Mouse (Mus musculus) midbrain, embryonic 16.5 days (tissue): ENCODE data around the gene Lrrc8d. TPM values are rescaled to one million over a fixed set of nuclear protein-coding genes. Genes with fewer than 3 reads are reported as not detected.

ENCODE experiments used
- ATAC-seq: fragments of 200-750 bp; cut with Nextera tagmentation; 2 replicates; pipeline ENCODE4 v1.8.0; 2017; ENCODE audit warnings: moderate TSS enrichment
- H3K27ac ChIP-seq: fragments of 300-500 bp; sonication (generic); 2 replicates; pipeline ENCODE4 v1.5.1; 2014; ENCODE audit warnings: mild to moderate bottlenecking, low read length, mixed read lengths
- H3K27me3 ChIP-seq: fragments of 300-500 bp; sonication (generic); 2 replicates; pipeline ENCODE4 v1.6.1; 2014; ENCODE audit warnings: low read depth, low read length, mixed read lengths; ENCODE audit not compliant: control insufficient read depth, insufficient read depth
- H3K36me3 ChIP-seq: fragments of 300-500 bp; sonication (generic); 2 replicates; pipeline ENCODE4 v1.6.1; 2014; ENCODE audit warnings: mild to moderate bottlenecking, low read length, moderate library complexity, mixed read lengths; ENCODE audit not compliant: control insufficient read depth, insufficient read depth
- H3K4me1 ChIP-seq: fragments of 300-500 bp; sonication (generic); 2 replicates; pipeline ENCODE4 v1.6.1; 2014; ENCODE audit warnings: mild to moderate bottlenecking, low read length, mixed read lengths; ENCODE audit not compliant: control insufficient read depth, insufficient read depth
- H3K4me2 ChIP-seq: fragments of 300-500 bp; sonication (generic); 2 replicates; pipeline ENCODE4 v1.6.1; 2014; ENCODE audit warnings: mild to moderate bottlenecking, low read length, mixed read lengths
- H3K4me3 ChIP-seq: fragments of 300-500 bp; sonication (generic); 2 replicates; pipeline ENCODE4 v1.5.1; 2014; ENCODE audit warnings: low read depth, mild to moderate bottlenecking, low read length, moderate library complexity, mixed read lengths
- H3K9ac ChIP-seq: fragments of 300-500 bp; sonication (generic); 2 replicates; pipeline ENCODE4 v1.6.1; 2014; ENCODE audit warnings: low read depth, low read length, mixed read lengths
- H3K9me3 ChIP-seq: fragments of 300-500 bp; sonication (generic); replicated peaks from 2 replicates; pipeline ENCODE4 v1.6.1; 2014; ENCODE audit warnings: mild to moderate bottlenecking, low read length, mixed read lengths; ENCODE audit not compliant: control insufficient read depth, poor library complexity, severe bottlenecking
- WGBS: fragments of 180-500 bp; shearing (Covaris S2); extraction: QIAGEN DNeasy Blood & Tissue Kit; methylation state at CpG from one replicate; pipeline ENCODE4 v1.1.7; 2014; 5-methylcytosine and 5-hydroxymethylcytosine counted together
- polyA plus RNA-seq: library from polyadenylated mRNA; unstranded; fragments of >200 nt; fragmentation: Nextera tagmentation; extraction: Ambion mirVana; gene quantifications from 2 replicates; pipeline ENCODE4 v1.2.1, GENCODE M21; 2015

Lrrc8d gene
- polyA plus RNA-seq, 1 experiment from 2014 or later, result 33.9 TPM

GRCm38 (mm10) chr5:105669086-105669485 is 30.7 kb upstream of the Lrrc8d start:
- WGBS, result 87% methylated on average over 2 of the region's 2 CpGs
- Histone ChIP-seq H3K4me3 (no peak overlapping the region), H3K4me2 (no peak overlapping the region), H3K36me3 (no peaks in the 10 kb centered on the region), H3K27me3 (no peaks in the 10 kb centered on the region), H3K9me3 (no peaks in the 10 kb centered on the region), H3K9ac (no peak overlapping the region), H3K4me1 (no peaks in the 10 kb centered on the region), H3K27ac (no peak overlapping the region)
- no peak for ATAC-seq

- Histone ChIP-seq H3K27ac (no peak overlapping the region), H3K36me3 (no peaks in the 10 kb centered on the region), H3K9me3 (no peaks in the 10 kb centered on the region), H3K9ac (no peak overlapping the region), H3K4me3 (no peak overlapping the region), H3K4me1 (no peaks in the 10 kb centered on the region), H3K27me3 (no peaks in the 10 kb centered on the region), H3K4me2 (no peak overlapping the region)
- WGBS, result 76% methylated on average over 10 of the region's 10 CpGs
- ATAC-seq, result no peak
These were observed 30.0 kb upstream of the Lrrc8d start for GRCm38 (mm10) chr5:105669508-105670353.

- no peak overlapping the region for H3K4me3 ChIP-seq
- H3K9me3 ChIP-seq, result no peaks in the 10 kb centered on the region
- 68% methylated on average over 4 of the region's 4 CpGs for WGBS
- H3K4me1 ChIP-seq, result no peaks in the 10 kb centered on the region
- no peaks in the 10 kb centered on the region for H3K36me3 ChIP-seq
- ATAC-seq, result no peak
- no peak overlapping the region for H3K27ac ChIP-seq
- H3K9ac ChIP-seq, result no peak overlapping the region
- H3K4me2 ChIP-seq, result no peak overlapping the region
- H3K27me3 ChIP-seq, result no peaks in the 10 kb centered on the region
These were observed 27.4 kb upstream of the Lrrc8d start for GRCm38 (mm10) chr5:105672332-105672731.

- no peak for ATAC-seq
- Histone ChIP-seq H3K27me3 (no peaks in the 10 kb centered on the region), H3K4me2 (no peak overlapping the region), H3K4me3 (no peak overlapping the region), H3K9me3 (no peaks in the 10 kb centered on the region), H3K4me1 (no peaks in the 10 kb centered on the region), H3K27ac (no peak overlapping the region), H3K36me3 (no peaks in the 10 kb centered on the region), H3K9ac (no peak overlapping the region)
- WGBS, result 94% methylated on average over 4 of the region's 4 CpGs
These were observed 24.3 kb upstream of the Lrrc8d start for GRCm38 (mm10) chr5:105675511-105675910.

- H3K4me1 ChIP-seq, result no peaks in the 10 kb centered on the region
- no peak overlapping the region for H3K4me2 ChIP-seq
- H3K9ac ChIP-seq, result no peak overlapping the region
- no peak for ATAC-seq
- no peaks in the 10 kb centered on the region for H3K36me3 ChIP-seq
- 93% methylated on average over 2 of the region's 2 CpGs for WGBS
- no peak overlapping the region for H3K27ac ChIP-seq
- H3K4me3 ChIP-seq, result no peak overlapping the region
- H3K9me3 ChIP-seq, result no peaks in the 10 kb centered on the region
- H3K27me3 ChIP-seq, result no peaks in the 10 kb centered on the region
These were observed 22.7 kb upstream of the Lrrc8d start for GRCm38 (mm10) chr5:105677071-105677470.

- no peak for ATAC-seq
- 86% methylated on average over 8 of the region's 8 CpGs for WGBS
- Histone ChIP-seq H3K4me1 (no peaks in the 10 kb centered on the region), H3K4me2 (no peak overlapping the region), H3K9ac (no peak overlapping the region), H3K27ac (no peak overlapping the region), H3K9me3 (no peaks in the 10 kb centered on the region), H3K27me3 (no peaks in the 10 kb centered on the region), H3K4me3 (no peak overlapping the region), H3K36me3 (no peaks in the 10 kb centered on the region)
These were observed 21.5 kb upstream of the Lrrc8d start for GRCm38 (mm10) chr5:105678243-105678642.

- Histone ChIP-seq H3K9me3 (no peaks in the 10 kb centered on the region), H3K9ac (no peak overlapping the region), H3K4me3 (no peak overlapping the region), H3K27ac (no peak overlapping the region), H3K4me1 (no peaks in the 10 kb centered on the region), H3K36me3 (no peaks in the 10 kb centered on the region), H3K4me2 (no peak overlapping the region), H3K27me3 (no peaks in the 10 kb centered on the region)
- 65% methylated on average over 4 of the region's 4 CpGs for WGBS
- no peak for ATAC-seq
These were observed 20.5 kb upstream of the Lrrc8d start for GRCm38 (mm10) chr5:105679261-105679660.

GRCm38 (mm10) chr5:105679921-105680843 is 19.6 kb upstream of the Lrrc8d start:
- H3K27me3 ChIP-seq, result no peaks in the 10 kb centered on the region
- H3K36me3 ChIP-seq, result no peaks in the 10 kb centered on the region
- H3K4me1 ChIP-seq, result no peaks in the 10 kb centered on the region
- H3K27ac ChIP-seq, result no peak overlapping the region
- H3K4me3 ChIP-seq, result no peak overlapping the region
- ATAC-seq, result no peak
- no peak overlapping the region for H3K4me2 ChIP-seq
- 45% methylated on average over 9 of the region's 9 CpGs for WGBS
- no peak overlapping the region for H3K9ac ChIP-seq
- H3K9me3 ChIP-seq, result no peaks in the 10 kb centered on the region

GRCm38 (mm10) chr5:105682143-105682611 is 17.6 kb upstream of the Lrrc8d start:
- Histone ChIP-seq H3K36me3 (no peaks in the 10 kb centered on the region), H3K9ac (no peak overlapping the region), H3K27ac (no peak overlapping the region), H3K4me2 (no peak overlapping the region), H3K27me3 (no peaks in the 10 kb centered on the region), H3K4me3 (no peak overlapping the region), H3K9me3 (no peaks in the 10 kb centered on the region), H3K4me1 (no peaks in the 10 kb centered on the region)
- WGBS, result 62% methylated on average over 9 of the region's 9 CpGs
- ATAC-seq, result no peak
